Mouse (Mus musculus) thymus, adult 2 months (tissue): ENCODE data around the gene Cryab.

Experiments
- CTCF ChIP-seq: fragments of 200-500 bp; IDR thresholded peaks from 2 replicates; pipeline ENCODE4 v1.5.1; 2012; ENCODE audit warnings: mild to moderate bottlenecking, control low read depth, low read length, moderate library complexity, borderline replicate concordance; ENCODE audit not compliant: control insufficient read depth, poor library complexity, insufficient read depth; ENCODE audit errors: extremely low read depth
- POLR2A ChIP-seq: fragments of 200-500 bp; IDR thresholded peaks from 2 replicates; pipeline ENCODE4 v1.6.1; 2012; ENCODE audit warnings: mild to moderate bottlenecking, low read length, control low read depth, moderate library complexity; ENCODE audit not compliant: control insufficient read depth, poor library complexity, insufficient read depth; ENCODE audit errors: extremely low read depth

DNA sequence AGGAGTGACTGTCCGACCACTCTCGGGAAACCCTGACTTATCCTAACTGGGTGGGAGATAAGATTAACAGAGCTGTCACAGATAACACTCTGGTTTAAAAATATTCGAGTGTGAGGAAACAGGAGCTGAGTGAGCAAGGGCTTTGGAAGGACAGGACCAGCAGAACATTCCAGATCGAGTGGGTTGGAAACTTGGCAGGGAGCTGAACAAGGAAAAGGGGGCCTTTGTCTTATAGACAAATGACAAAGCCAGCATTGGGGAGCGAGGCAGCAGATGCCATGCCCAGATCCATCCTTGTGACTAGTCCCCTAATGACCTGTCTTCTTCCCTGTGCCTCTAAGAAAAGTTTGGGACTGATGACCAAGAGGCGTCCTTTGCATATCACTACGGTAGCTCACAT is 2.8 kb downstream of the Cryab start:
- TF ChIP-seq CTCF: no peak
- TF ChIP-seq POLR2A: no peak
